Mouse (Mus musculus) retina, adult 2 months (tissue): ENCODE data around the gene Shq1.

Experiments
- DNase-seq: peaks from one replicate; pipeline ENCODE4 v3.0.0-alpha.2; 2012; ENCODE audit warnings: low read depth, low spot score

Shq1 gene

DNA sequence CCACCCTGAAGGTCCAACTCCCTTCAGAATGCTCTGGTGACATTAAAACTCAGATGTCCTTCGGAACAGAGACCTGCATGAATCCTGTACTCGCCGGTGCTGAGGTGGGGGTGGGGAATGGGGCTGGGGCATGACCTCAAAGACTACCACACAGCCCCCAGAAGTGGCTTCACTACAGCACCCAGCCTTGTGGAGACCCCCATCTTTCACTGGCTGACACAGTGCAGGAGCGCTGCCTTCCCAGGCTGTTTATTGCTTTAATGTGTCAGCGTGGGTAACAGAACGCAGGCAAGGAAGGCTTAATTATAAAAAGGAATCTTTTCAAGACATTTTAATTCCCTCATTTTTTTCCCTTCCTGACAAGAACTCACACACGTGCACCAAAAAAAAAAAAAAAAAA, 137.6 kb downstream of the Shq1 start:
- no peak for DNase-seq

DNA sequence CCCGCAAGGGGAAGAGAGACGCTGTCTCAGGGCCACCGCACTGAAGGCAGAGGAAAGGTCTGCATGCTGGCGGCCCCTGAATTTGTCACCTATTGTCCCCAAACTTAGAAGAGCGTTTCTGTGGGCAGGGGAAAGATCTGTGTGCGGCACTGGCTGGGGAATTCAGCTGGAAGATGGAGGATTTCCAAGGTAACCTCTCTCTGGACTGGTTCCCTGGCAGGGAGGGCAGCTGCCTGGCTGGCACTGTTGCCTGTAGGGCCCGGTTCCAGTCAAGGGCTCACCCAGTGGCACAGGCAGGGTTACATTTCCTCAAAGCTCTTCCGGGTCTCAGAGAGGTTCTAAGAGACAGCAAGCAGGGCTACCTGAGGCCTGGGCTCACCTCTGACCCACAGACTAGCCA, 138.6 kb downstream of the Shq1 start:
- DNase-seq: no peak

DNA sequence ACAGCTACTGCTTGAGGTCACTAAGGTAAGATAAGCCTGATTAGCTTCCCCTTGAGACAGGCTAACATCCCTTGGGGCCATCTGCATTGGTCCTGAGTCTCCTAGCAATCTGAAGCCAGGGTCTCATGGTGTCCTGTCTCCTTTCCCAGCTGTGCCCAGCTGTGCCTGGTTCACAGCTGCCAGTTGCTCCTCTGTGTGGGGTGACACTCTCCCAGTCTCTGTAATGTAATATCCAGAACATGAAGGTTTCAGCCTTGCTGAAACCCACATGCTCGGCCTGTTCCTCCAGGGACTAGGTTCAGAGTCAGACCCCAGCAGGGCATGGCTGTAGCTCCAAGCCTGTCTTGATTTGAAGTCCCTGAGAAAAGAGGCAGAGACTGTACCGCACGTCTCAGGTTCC, 141.3 kb downstream of the Shq1 start:
- DNase-seq: no peak

DNA sequence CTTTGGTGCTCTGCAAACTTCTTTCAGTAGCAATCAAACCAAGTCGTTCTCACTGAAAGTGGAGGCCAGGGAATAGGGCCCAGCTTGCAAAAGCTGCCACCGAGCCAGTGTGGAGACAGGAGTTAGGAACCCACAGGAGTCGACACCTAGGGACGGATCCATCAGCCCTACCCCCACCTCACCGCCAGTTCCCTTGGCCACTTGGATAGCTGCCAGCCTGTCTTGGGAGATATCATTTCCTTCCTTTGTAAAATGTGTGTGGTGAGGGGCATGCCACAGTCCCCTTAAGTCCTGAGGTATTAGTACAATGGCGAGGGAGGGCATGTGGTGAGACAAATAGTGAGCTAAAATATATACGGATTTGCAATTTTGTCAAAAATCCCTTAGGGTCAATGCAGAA, 142.4 kb downstream of the Shq1 start:
- DNase-seq: no peak

DNA sequence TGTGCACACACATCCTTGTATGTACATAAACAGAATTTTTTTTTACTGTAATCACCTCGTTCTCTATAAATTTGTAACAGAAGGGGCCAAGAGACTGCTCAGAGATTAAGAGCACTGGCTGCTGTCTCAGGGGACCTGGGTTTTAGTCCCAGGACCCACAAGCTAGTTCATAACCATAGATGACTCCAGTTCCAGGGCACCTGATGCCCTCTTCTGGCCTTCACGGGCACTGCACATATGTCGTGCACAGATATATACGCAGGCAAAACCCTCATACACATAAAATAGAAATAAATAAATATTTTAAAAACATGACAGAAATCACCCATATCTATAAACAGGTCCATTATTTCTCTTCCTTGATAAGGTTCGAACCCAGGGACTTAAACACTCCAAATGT, 143.0 kb downstream of the Shq1 start:
- no peak for DNase-seq

DNA sequence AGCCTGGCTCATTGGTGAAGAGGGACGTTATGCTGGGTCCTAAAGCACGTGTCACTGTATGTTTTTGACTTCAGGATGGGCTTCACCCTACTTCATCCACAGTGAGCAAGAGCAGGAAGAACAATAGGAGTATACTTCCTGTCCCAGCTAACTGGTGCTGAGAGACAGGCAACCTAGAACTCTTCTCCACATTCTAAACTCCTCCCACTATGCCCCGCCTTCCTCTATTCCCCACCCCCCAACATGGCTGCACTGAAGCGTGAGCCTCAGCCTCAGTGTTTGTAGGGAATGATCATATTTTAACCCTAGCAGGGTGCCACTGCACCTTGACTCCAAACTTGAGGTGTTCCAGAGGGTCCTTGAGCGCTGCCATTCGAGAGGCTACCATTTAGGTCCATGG, 143.8 kb downstream of the Shq1 start:
- DNase-seq: no peak

DNA sequence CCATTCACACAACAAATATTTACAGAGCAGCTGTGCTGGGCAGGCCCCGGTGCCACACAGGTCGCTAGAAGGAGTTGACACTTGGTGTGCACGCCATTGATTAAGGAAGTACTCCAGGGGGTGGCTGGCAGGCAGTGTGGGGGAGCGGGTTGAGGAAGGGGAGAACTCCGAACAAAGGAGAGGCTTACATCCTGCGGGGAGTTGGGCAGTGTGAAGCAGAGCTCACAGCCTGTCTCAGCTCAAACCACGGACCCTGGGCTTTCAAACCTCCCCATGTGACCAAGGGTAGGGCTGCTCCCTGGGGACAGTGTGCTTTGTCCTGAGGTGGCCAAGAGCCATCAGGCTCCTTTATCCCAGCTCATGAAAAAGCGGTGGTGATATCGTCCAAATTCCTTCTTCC, 144.9 kb downstream of the Shq1 start:
- no peak for DNase-seq

DNA sequence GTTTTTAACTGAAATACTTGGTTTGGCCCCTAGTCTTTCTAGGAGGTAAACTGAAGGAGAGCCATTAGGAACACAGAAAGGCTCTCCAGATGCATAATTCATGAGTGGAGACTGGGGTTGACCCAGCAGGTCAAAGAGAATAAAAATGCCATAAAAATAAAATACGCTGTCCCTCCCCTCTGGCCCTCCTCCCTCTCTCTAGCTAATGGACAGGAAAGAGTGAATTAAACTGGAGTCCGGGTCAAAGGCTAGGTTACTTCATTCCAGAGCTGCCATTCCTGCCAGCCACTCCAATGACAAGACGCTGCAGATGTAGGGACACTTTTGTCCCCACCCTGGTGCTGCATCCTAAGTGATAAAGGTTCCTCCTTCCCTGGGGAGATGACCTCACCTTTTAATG, 145.5 kb downstream of the Shq1 start:
- no peak for DNase-seq

DNA sequence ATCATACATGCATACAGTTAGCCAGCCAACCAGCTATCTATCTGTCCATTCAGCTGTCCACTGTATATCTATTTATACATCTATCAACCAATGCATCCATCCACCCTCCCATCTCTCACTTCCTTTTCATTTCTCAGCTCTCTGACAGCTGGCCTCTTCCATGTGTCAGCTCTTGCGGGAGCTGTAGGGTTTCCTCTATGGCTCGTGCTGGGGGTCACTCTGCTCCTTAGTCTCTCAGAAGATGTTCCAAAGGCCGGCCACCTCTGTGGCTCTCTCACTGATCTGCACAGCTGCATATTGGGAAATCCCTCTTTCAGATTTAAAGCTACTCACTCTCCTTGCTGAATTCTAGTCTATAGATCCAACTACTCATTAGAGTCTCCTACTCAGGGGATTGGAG, 148.5 kb downstream of the Shq1 start:
- no peak for DNase-seq

DNA sequence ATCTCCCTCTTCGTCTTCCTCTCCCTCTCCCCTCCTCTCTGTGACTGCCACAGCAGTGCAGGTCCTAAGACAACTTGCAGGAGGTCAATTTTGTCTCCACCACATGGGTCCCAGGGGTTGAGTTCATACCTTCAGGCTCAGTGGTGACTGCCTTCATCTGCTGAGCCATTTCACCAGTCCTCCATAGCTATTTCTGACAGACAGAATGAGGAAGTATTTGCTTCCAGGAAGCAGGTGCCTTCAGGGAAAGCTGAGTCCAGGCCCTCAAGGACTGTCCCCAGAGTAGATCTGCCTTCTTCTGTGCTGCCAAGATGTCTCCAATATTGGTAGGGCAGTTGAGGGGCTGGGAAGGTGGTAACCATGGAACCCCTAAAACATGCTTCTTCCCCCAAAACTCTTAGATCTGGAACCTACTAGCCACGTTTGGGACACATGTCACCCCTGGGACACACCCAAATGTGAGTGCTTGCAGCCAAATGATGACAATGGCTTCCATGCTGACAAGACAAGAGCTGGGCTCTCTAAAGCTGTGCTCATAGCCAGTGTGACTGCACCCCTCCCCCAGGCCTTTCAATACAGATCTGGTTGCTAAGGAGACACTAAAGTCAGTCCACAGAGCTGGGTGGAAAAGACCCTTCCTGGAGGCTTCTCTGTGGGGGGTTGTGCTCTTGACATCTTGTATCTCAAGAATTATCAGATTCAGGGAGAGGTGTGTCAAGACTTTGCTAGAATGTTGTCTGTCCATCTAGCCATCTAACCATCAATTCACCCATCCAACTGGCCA, 149.2 kb downstream of the Shq1 start:
- DNase-seq: no peak

DNA sequence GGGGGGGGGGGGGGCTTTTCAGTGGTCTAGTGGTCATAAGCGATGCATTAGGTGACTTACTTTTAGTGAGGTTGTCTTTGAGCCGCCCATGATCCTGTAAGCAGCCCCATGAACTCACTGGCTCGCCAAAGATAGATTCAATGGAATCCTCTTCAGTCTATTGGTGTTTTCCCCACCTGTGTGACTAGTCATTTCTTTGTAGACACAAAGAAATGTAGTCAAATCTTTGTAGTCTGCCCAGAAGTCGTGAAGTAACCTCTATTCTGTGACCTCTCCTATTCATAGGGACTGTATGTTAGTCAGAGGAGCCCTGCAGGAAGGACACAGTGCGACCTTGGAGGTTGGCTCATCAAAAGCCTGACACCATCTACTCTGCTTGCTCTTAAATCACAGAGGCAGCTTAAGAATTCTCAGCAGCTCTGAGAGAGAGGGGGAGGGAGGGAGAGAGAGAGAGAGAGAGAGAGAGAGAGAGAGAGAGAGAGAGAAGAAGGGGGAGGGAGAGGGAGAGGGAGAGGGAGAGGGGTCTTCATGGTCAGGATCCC, 150.3 kb downstream of the Shq1 start:
- DNase-seq: no peak

DNA sequence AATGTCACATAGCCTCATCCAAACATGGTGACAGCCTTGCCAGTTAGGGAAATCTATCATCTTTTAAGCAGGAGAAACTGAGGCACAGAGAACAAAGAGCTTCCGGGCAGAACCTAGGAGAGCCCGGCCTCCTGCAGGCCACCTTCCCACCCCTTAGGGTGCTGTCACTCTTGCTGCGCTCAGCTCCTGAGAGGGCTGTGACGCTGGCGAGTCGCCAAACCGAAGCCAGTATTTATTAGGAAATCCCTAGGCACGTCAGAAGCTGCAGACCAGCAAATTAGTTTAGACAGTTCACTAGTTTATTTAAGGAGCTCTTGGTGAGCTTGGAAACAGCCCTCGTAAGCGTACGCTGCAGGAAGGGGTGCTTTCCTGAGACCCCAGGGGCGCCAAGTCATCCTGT, 151.1 kb downstream of the Shq1 start:
- no peak for DNase-seq
